Mouse (Mus musculus) megakaryocyte, embryonic 14.5 days (primary cell): ENCODE results near the gene Apba1.

ENCODE experiments used
- FLI1 ChIP-seq: IDR thresholded peaks from 2 replicates; pipeline ENCODE4 v1.6.1; 2012; ENCODE audit warnings: low read length, inconsistent platforms, mixed read lengths
- GATA1 ChIP-seq: IDR thresholded peaks from 3 replicates; pipeline ENCODE4 v1.6.1; 2012; ENCODE audit warnings: mixed read lengths, low read length, inconsistent platforms, borderline replicate concordance

- no peak for TF ChIP-seq GATA1
- no peak for TF ChIP-seq FLI1
Observed at GRCm38 (mm10) chr19:23816762-23817161, 58.1 kb downstream of the Apba1 start.
